Mouse (Mus musculus) kidney, embryonic 15.5 days (tissue): ENCODE data around the gene 3110082I17Rik. TPM values are rescaled to one million over a fixed set of nuclear protein-coding genes. Genes with fewer than 3 reads are reported as not detected.
"Not testable (repeated sequence)": the region's sequence is repeated elsewhere in the genome, so short reads cannot be mapped to it uniquely, and the experiment has no call there.

Source experiments
- ATAC-seq: fragments of 200-750 bp; cut with Nextera tagmentation; replicated peaks from 2 replicates; pipeline ENCODE4 v1.8.0; 2017; ENCODE audit warnings: moderate TSS enrichment; ENCODE audit not compliant: low FRiP score
- H3K27ac ChIP-seq: fragments of 300-500 bp; sonication (generic); 2 replicates; pipeline ENCODE4 v1.5.1; 2015; ENCODE audit warnings: mild to moderate bottlenecking, inconsistent platforms
- H3K27me3 ChIP-seq: fragments of 300-500 bp; sonication (generic); 2 replicates; pipeline ENCODE4 v1.6.1; 2015; ENCODE audit warnings: inconsistent platforms
- H3K36me3 ChIP-seq: fragments of 300-500 bp; sonication (generic); 2 replicates; pipeline ENCODE4 v1.6.1; 2015; ENCODE audit warnings: inconsistent platforms
- H3K4me1 ChIP-seq: fragments of 300-500 bp; sonication (generic); 2 replicates; pipeline ENCODE4 v1.6.1; 2015; ENCODE audit warnings: inconsistent platforms
- H3K4me2 ChIP-seq: fragments of 300-500 bp; sonication (generic); 2 replicates; pipeline ENCODE4 v1.6.1; 2015; ENCODE audit warnings: moderate library complexity, mild to moderate bottlenecking, inconsistent platforms
- H3K4me3 ChIP-seq: fragments of 300-500 bp; sonication (generic); replicated peaks from 2 replicates; pipeline ENCODE4 v1.5.1; 2015; ENCODE audit warnings: mild to moderate bottlenecking, inconsistent platforms
- H3K9ac ChIP-seq: fragments of 300-500 bp; sonication (generic); 2 replicates; pipeline ENCODE4 v1.6.1; 2015; ENCODE audit warnings: mild to moderate bottlenecking, inconsistent platforms
- H3K9me3 ChIP-seq: fragments of 300-500 bp; sonication (generic); replicated peaks from 2 replicates; pipeline ENCODE4 v1.6.1; 2016; ENCODE audit warnings: inconsistent platforms
- WGBS: fragments of 180-500 bp; shearing (Covaris S2); methylation state at CpG from one replicate; pipeline ENCODE4 v1.1.7; 2015; ENCODE audit warnings: mixed read lengths; 5-methylcytosine and 5-hydroxymethylcytosine counted together
- polyA plus RNA-seq: library from polyadenylated mRNA; unstranded; fragments of >200 nt; fragmentation: Nextera tagmentation; extraction: Ambion mirVana; gene quantifications from 2 replicates; pipeline ENCODE4 v1.2.1, GENCODE M21; 2015

The 3110082I17Rik gene
- polyA plus RNA-seq, 1 experiment from 2014 or later = 43.3 TPM

- 74% methylated on average over 5 of the region's 5 CpGs for WGBS
- not testable (repeated sequence) for H3K9ac ChIP-seq, H3K27me3 ChIP-seq, H3K4me2 ChIP-seq, ATAC-seq, H3K36me3 ChIP-seq, H3K9me3 ChIP-seq, H3K4me3 ChIP-seq
- 0 out of 2 replicates have a peak overlapping the region, but pooled peaks have one; percentile 85 for H3K27ac ChIP-seq
- H3K4me1 ChIP-seq = peaks cover 67% of the 10 kb centered on the region
These were observed 69.8 kb downstream of the 3110082I17Rik start for GRCm38 (mm10) chr5:139390324-139391119.

DNA sequence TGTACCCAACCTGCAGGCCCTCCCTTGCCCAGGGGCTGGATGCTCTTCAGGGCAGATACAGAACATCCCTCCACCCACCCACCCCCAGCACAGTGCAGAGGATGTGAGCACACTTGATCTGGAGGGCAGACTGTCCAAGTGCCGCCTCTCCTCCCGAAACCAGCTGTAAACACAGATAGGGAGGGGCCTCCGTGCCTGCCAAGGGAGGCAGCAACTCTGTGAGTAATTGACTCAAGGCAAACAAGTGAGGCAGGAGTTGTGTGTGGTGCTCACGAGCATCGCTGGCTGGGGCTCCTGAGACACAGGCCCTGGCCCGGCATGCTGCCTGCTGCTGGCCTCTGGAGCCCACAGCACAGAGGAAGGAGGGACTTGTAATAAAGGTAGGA lies 70.7 kb downstream of the 3110082I17Rik start:
- peaks cover 5% of the 10 kb centered on the region; the same call in 1 of the 2 replicates for H3K36me3 ChIP-seq
- peak; percentile 75 for ATAC-seq
- no peak overlapping the region for H3K4me2 ChIP-seq
- peak overlapping the region; percentile 85 for H3K27ac ChIP-seq
- peaks cover 76% of the 10 kb centered on the region for H3K4me1 ChIP-seq
- 23% methylated on average over 6 of the region's 6 CpGs for WGBS
- 0 out of 2 replicates have a peak overlapping the region, but pooled peaks have one; percentile 21 for H3K9ac ChIP-seq
- no peak overlapping the region for H3K4me3 ChIP-seq
- H3K27me3 ChIP-seq = no peaks in the 10 kb centered on the region
- H3K9me3 ChIP-seq = no peaks in the 10 kb centered on the region

DNA sequence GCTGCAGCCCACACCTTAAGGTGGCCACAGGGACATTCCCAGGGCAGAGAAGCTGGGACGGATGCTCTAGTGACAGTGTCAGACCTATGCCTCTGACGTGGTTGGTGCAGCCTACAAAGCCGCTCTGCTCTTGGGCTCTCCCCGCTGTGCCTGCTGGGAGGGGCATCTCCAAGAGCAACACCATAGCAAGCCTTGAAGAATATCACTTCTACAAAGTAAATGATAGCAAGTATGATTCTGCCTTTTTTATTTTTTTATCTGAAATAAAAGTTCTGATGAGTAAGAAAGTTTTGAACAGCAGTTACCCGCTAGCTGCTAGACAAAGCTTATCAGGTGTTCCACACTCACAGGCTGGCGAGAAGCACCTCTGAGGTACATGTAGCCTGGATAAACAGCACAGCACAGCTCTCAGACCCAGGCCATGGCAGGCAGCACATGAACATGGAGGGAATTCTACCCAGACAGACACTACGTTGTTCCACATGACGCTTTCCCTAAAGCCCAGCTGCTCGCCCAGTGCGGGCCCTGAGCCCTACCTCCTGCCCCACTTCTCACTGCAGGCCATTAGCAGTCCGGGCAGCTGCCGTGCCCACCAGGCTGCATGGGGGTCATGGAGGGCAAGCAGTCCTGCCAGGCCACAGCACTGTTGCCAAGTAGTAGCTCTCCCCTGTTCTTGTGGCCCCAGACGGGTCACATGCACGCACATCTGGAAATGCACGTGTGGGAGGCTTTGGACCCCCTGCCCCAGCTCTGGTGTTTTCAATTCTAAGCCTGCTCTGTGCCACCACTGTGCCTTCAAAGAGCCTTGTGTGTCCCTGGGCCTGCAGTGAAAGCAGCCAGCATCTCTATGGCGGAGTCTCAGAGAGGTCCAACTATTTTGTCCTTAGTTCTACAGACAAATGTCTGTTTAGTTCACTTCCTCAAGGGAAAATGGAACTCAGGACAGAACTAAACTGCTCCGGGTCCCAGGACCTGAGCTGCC lies 71.3 kb downstream of the 3110082I17Rik start:
- Histone ChIP-seq H3K27ac (peak overlapping the region; percentile 85), H3K4me1 (peaks cover 78% of the 10 kb centered on the region), H3K9ac (0 out of 2 replicates have a peak overlapping the region, but pooled peaks have one; percentile 21), H3K4me3 (no peak overlapping the region), H3K4me2 (no peak overlapping the region), H3K27me3 (no peaks in the 10 kb centered on the region), H3K36me3 (peaks cover 5% of the 10 kb centered on the region; the same call in 1 of the 2 replicates), H3K9me3 (no peaks in the 10 kb centered on the region)
- WGBS = 59% methylated on average over 17 of the region's 17 CpGs
- ATAC-seq = no peak

GRCm38 (mm10) chr5:139388195-139388570 lies 72.1 kb downstream of the 3110082I17Rik start:
- Histone ChIP-seq H3K9ac (0 out of 2 replicates have a peak overlapping the region, but pooled peaks have one; percentile 21), H3K27ac (peak overlapping the region; percentile 85), H3K4me3 (no peak overlapping the region), H3K4me1 (peaks cover 85% of the 10 kb centered on the region), H3K9me3 (no peaks in the 10 kb centered on the region), H3K27me3 (no peaks in the 10 kb centered on the region), H3K4me2 (no peak overlapping the region), H3K36me3 (peaks cover 5% of the 10 kb centered on the region; the same call in 1 of the 2 replicates)
- ATAC-seq = no peak
- 38% methylated on average over 4 of the region's 4 CpGs for WGBS

DNA sequence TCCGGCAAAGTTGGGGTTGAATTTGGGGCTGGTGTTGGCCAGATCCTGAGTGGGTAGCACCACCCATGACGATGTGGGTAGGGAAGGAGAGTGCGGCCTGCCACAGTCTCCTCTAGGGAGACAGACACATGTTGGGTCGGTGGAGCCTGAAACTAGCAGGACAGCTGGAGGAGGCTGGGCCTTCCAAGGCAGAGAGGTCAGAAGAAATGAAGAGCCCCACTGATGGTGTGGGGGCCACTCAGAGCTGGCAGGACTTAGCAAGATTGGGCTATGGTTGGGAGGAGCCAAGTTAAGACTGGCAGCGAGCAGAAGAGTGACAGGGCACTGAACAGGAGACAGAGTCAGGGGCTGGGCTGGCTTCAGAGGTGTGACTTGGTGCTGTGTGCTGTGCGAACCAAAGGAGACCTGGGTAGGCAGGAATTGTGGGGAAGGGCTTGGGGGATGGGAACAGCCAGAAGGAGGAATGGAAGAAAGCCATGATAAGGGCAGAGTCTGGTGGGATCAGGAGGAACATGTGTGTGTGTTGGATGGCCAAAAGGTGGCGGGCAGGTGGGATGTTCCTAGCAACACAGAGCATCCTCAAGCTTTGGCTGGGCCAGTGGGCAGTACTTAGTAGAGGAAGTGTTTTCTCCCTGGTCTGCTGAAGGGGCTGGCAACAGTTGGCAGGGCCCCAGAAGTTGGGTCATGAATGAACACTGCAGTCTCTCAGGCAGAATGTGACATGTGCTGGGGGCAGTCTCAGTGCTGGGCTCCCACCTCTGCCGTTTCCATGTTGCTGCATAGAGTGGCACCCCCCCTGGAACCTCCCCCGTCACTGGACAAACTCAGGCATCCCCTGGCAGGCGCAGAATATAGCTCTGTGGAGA lies 72.8 kb downstream of the 3110082I17Rik start:
- no peak overlapping the region for H3K4me2 ChIP-seq

DNA sequence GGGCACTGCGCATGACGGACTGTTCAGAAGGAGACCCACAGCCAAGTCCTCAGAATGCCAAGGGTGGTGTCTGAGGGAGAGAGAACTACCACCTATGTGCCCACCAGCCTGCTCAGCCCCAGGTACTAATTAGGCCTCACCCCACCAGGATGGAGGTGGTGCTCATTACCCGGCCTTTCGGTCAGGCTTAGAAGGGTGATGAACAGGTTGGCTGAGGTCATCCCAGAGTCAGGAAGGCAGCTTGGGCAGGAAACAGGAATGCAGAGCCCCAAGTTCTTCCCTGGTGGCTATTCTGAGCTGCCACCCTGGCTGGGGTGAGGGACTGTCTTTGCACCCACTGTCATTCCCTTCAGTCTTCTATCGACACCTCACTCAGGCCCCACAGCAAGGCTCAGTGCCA lies 74.3 kb downstream of the 3110082I17Rik start:
- Histone ChIP-seq H3K27ac (no peak overlapping the region), H3K4me2 (no peak overlapping the region), H3K36me3 (no peaks in the 10 kb centered on the region), H3K4me1 (peaks cover 89% of the 10 kb centered on the region), H3K4me3 (no peak overlapping the region), H3K27me3 (no peaks in the 10 kb centered on the region), H3K9ac (no peak overlapping the region), H3K9me3 (no peaks in the 10 kb centered on the region)
- 93% methylated on average over 5 of the region's 5 CpGs for WGBS
- ATAC-seq = no peak

More for the DNA sequence above, 72.8 kb downstream of the 3110082I17Rik start:
- Histone ChIP-seq H3K27ac (peak overlapping the region; percentile 85), H3K4me1 (peaks cover 90% of the 10 kb centered on the region), H3K27me3 (no peaks in the 10 kb centered on the region), H3K9me3 (no peaks in the 10 kb centered on the region), H3K36me3 (peaks cover under 1% of the 10 kb centered on the region; the same call in 1 of the 2 replicates), H3K4me3 (no peak overlapping the region), H3K9ac (no peak overlapping the region)
- ATAC-seq = no peak
- WGBS = 65% methylated on average over 10 of the region's 10 CpGs

DNA sequence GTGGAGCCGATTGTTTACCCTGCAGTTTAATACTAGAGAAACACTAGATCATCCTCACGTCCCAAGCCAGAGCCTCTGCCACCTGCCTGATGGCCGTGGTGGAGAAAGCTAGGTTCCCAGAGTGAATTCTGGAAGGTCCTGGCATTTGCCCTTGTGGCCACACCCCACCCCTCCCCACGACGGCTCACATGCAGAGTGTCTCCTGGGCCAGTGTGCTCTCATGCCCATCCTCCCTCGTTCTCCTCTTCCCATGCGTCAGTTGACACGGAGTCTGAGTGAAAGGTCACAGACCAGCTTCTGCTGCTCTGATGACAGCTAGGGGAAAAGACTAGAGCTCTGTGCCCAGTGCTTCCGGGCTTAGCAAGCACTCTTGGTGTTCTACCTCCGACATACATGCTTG lies 75.8 kb downstream of the 3110082I17Rik start:
- H3K4me3 ChIP-seq = no peak overlapping the region
- no peaks in the 10 kb centered on the region for H3K36me3 ChIP-seq
- no peaks in the 10 kb centered on the region for H3K9me3 ChIP-seq
- 0 out of 2 replicates have a peak, but pooled peaks have one; percentile 22 for ATAC-seq
- 21% methylated on average over 10 of the region's 10 CpGs for WGBS
- H3K4me2 ChIP-seq = peak overlapping the region; percentile 20
- H3K9ac ChIP-seq = no peak overlapping the region
- peak overlapping the region; percentile 77 for H3K27ac ChIP-seq
- H3K27me3 ChIP-seq = no peaks in the 10 kb centered on the region
- peaks cover 90% of the 10 kb centered on the region for H3K4me1 ChIP-seq

GRCm38 (mm10) chr5:139383234-139383633 lies 77.1 kb downstream of the 3110082I17Rik start:
- Histone ChIP-seq H3K9ac (no peak overlapping the region), H3K27me3 (no peaks in the 10 kb centered on the region), H3K4me1 (peaks cover 90% of the 10 kb centered on the region), H3K4me3 (no peak overlapping the region), H3K27ac (peak overlapping the region; percentile 77), H3K9me3 (no peaks in the 10 kb centered on the region), H3K36me3 (no peaks in the 10 kb centered on the region), H3K4me2 (0 out of 2 replicates have a peak overlapping the region, but pooled peaks have one; percentile 93)
- WGBS = 83% methylated on average over 9 of the region's 9 CpGs
- no peak for ATAC-seq

GRCm38 (mm10) chr5:139382760-139383159 lies 77.6 kb downstream of the 3110082I17Rik start:
- no peaks in the 10 kb centered on the region for H3K27me3 ChIP-seq
- no peaks in the 10 kb centered on the region for H3K36me3 ChIP-seq
- H3K27ac ChIP-seq = peak overlapping the region; percentile 77
- H3K4me1 ChIP-seq = peaks cover 90% of the 10 kb centered on the region
- ATAC-seq = no peak
- no peaks in the 10 kb centered on the region for H3K9me3 ChIP-seq
- peak overlapping the region; percentile 32; the same call in 1 of the 2 replicates for H3K9ac ChIP-seq
- no peak overlapping the region for H3K4me3 ChIP-seq
- peak overlapping the region; percentile 93 for H3K4me2 ChIP-seq
- 52% methylated on average over 8 of the region's 8 CpGs for WGBS

DNA sequence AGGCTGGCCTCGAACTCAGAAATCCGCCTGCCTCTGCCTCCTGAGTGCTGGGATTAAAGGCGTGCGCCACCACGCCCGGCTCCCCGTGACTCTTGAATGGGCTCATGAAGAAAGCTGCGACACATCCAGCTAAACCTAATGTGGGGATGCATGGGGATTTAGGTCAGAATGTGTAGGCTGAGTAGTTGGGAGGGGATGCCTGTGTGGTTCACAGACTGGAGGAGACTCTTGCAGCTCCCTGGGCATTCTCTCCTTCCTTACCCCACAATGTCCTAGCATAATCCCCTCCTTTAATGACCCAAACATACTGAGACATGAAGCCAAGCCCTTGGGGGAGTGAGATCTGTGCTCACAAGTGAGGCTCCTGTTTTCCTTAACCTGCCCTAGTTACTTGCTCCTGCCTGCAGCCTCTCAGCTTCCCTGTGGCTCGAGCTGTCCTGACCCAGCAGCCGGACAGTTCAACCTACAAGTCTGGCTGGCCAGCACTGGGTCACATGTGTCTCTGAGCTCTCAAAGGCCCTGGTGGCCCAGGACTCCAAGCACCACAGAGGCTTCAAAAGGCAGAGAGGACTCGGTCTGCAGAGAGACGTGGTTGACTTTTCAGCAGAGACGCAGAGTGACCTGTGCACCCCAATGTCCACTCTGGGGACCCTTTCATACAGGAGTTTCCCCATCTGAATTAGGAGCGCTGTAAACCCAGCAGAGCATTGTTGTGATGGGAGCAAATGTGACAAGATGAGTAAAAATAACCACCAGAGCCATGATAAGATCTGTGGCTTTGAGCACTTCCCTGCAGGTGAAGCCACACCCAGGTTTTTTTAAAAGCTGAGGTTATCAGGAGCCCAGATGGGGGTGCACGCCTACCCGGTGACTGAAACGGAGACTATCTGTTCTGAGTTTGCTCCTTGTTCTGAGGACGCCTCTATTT lies 78.5 kb downstream of the 3110082I17Rik start:
- H3K9ac ChIP-seq = no peak overlapping the region
- H3K4me2 ChIP-seq = peak overlapping the region; percentile 93
- no peaks in the 10 kb centered on the region for H3K36me3 ChIP-seq
- 78% methylated on average over 18 of the region's 18 CpGs for WGBS
- peaks cover 92% of the 10 kb centered on the region for H3K4me1 ChIP-seq
- no peaks in the 10 kb centered on the region for H3K27me3 ChIP-seq
- H3K9me3 ChIP-seq = no peaks in the 10 kb centered on the region
- H3K4me3 ChIP-seq = peak overlapping the region; percentile 14; the same call in 1 of the 2 replicates
- ATAC-seq = no peak
- H3K27ac ChIP-seq = peak overlapping the region; percentile 77
